Mouse (Mus musculus): ENCODE results near the gene Fam78a.
"Not testable (repeated sequence)": the region's sequence is repeated elsewhere in the genome, so short reads cannot be mapped to it uniquely, and the experiment has no call there.

Fam78a gene

GRCm38 (mm10) chr2:32040646-32041045 is 44.0 kb downstream of the Fam78a start:
- DNase-seq (ENCODE audit: low spot score in 2 of 2): not testable (repeated sequence)

DNA sequence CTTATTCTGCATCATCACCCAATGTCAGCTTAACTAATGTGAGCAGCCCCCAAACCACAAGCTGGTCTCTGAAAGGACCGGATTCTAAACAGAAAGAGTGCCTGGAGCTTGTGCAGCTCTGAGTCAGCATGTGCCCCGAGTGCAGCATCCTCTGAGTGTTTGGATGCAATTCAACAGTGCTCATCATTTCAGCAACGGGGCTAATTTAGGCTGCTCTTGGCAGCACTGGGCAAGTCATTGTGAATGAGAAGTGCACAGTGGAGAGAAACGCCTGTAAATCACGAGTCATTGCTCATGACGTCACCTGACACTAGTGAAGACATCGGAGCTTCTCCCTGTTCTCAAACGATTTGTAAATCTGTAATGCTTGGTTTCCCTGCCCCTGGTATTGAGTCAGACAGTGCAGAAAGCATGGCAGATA is 46.0 kb downstream of the Fam78a start:
- DNase-seq (ENCODE audit: low spot score in 2 of 2): no peak

GRCm38 (mm10) chr2:32037279-32037858 is 47.3 kb downstream of the Fam78a start:
- DNase-seq (ENCODE audit: low spot score in 2 of 2): peak; percentile 44 to 55

GRCm38 (mm10) chr2:32034206-32034605 is 50.5 kb downstream of the Fam78a start:
- no peak for DNase-seq (ENCODE audit: low spot score in 2 of 2)

DNA sequence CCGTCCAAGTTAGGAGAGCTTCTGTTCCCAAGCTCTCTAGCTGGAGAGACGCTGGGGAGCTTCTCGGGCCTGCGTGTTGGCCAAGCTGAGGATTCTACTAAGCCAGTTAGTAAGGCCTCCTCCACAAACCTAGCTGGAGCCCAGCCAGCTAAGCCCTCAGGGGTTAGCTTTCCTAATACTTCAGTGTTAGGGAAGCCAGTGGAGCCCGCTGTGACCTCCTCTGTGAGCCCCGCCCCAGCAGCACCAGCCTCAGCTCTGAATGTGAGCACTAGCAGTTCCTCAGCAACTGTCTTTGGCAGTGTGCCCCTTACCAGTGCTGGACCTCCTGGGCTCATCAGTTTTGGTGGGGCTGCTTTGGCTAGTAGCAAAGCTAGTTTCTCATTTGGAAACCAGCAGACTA is 51.2 kb downstream of the Fam78a start:
- DNase-seq (ENCODE audit: low spot score in 2 of 2): no peak

GRCm38 (mm10) chr2:32029636-32030035 is 55.0 kb downstream of the Fam78a start:
- no peak for DNase-seq (ENCODE audit: low spot score in 2 of 2)

- DNase-seq (ENCODE audit: low spot score in 2 of 2): no peak
Observed at GRCm38 (mm10) chr2:32024372-32024771, 60.3 kb downstream of the Fam78a start.

GRCm38 (mm10) chr2:32020229-32020628 is 64.4 kb downstream of the Fam78a start:
- no peak for DNase-seq (ENCODE audit: low spot score in 2 of 2)

- DNase-seq (ENCODE audit: low spot score in 2 of 2): no peak
Observed at GRCm38 (mm10) chr2:32019704-32020103, 65.0 kb downstream of the Fam78a start.

DNA sequence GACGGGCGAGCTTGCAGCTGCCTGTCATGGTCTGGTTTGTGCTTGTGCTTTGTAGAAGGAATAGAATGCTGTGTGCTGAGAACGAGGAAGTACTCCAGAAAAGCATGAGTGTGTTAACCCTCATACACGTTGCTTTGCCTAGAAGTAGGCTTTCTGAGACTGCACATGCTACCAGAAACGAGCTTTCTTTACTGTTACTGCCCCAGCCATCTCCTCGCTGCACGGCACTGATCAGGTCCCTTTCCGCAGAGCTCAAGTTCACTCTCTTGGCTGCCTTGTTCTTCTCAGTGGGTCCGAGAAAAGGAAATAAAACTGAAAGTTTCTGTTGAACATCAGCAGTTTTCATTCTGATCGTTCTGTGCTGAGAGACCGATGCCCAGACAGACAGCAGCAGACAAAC is 75.9 kb downstream of the Fam78a start:
- no peak for DNase-seq (ENCODE audit: low spot score in 2 of 2)

GRCm38 (mm10) chr2:32008311-32008710 is 76.3 kb downstream of the Fam78a start:
- no peak for DNase-seq (ENCODE audit: low spot score in 2 of 2)
